Mouse (Mus musculus) gastrocnemius, adult 2 months (tissue): ENCODE measurements around the gene Nfe2l1. TPM values are rescaled to one million over a fixed set of nuclear protein-coding genes. Genes with fewer than 3 reads are reported as not detected.

Experiments
- DNase-seq: peaks from one replicate; pipeline ENCODE4 v3.0.0; 2022
- H3K27ac ChIP-seq: fragments of 200-600 bp; 2 replicates; pipeline ENCODE4 v1.8.1; 2022; ENCODE audit warnings: mild to moderate bottlenecking
- H3K4me3 ChIP-seq: fragments of 200-600 bp; 2 replicates; pipeline ENCODE4 v1.8.1; 2022; ENCODE audit warnings: mild to moderate bottlenecking, moderate library complexity
- CTCF ChIP-seq: fragments of 200-600 bp; IDR thresholded peaks from 2 replicates; pipeline ENCODE4 v1.8.1; 2022; ENCODE audit warnings: antibody characterized with exemption, mild to moderate bottlenecking, moderate library complexity
- intact Hi-C: fragments of 180-260 bp; cut with DNase I; formaldehyde crosslinking; loops from one replicate; pipeline ENCODE4 v1.15.1; 2025
- total RNA-seq, 2 experiments: library from RNA; stranded (reverse); gene quantifications; 2 replicates each; pipeline ENCODE4 v1.2.3; 2021

The Nfe2l1 gene
- total RNA-seq, 2 experiments from 2014 or later: 395 to 484 TPM

- intact Hi-C loops: no loop called here
These were observed 8.6 kb upstream of the Nfe2l1 start for GRCm38 (mm10) chr11:96838341-96838740.

GRCm38 (mm10) chr11:96837298-96837697 is 7.5 kb upstream of the Nfe2l1 start:
- peak; percentile 63 for DNase-seq
- intact Hi-C loops: no loop called here
- peak overlapping the region; percentile 84 for H3K27ac ChIP-seq
- TF ChIP-seq CTCF: peak; percentile 56
- H3K4me3 ChIP-seq: peak overlapping the region; percentile 16

More at GRCm38 (mm10) chr11:96838341-96838740, 8.6 kb upstream of the Nfe2l1 start:
- TF ChIP-seq CTCF: no peak
- no peak for DNase-seq
- Histone ChIP-seq H3K27ac (no peak overlapping the region), H3K4me3 (no peak overlapping the region)

DNA sequence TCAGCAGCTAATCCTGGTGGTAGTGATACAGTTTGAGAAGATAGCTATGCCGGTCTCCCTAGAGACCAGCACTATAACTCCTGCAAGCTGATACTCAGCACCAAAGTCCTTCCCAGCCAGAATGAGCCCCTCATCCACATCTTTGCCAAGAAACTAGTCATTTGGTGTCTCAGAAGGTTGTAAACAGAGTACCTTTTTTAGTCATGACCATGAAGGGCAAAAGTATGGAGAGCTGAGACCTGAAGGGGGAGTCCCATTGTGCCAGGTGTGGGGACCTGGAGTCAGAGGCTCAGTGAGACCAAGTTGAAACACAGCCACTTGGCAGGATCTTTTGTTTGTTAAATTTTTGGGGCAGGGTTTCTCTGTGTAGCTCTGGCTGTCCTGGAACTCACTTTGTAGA is 4.4 kb upstream of the Nfe2l1 start:
- Histone ChIP-seq H3K4me3 (no peak overlapping the region), H3K27ac (no peak overlapping the region)
- no peak for TF ChIP-seq CTCF
- intact Hi-C loops: no loop called here
- no peak for DNase-seq

- intact Hi-C loops: no loop called here
- DNase-seq: no peak
- no peak for TF ChIP-seq CTCF
- Histone ChIP-seq H3K4me3 (no peak overlapping the region), H3K27ac (no peak overlapping the region)
These were observed 3.2 kb upstream of the Nfe2l1 start for GRCm38 (mm10) chr11:96832973-96833372.

DNA sequence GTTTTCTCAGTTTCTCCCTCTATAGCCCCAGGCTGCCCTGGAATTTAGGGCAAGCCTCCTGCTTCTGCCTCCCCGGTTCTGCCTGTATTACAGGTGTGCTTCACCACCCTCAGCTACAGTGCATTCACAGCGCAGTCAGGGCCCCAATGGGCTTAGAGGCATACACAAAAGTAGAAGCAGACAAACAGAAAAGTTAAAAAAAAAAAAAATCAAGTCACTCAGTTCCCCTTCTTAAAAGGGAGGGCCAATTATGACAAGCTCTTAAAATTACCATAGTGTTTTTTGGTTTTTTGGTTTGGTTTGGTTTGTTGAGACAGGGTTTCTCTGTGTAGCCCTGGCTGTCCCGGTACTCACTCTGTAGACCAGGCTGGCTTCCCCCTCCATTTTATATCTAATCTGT is 2.8 kb upstream of the Nfe2l1 start:
- no peak for DNase-seq
- no peak overlapping the region for H3K27ac ChIP-seq
- no peak for TF ChIP-seq CTCF
- H3K4me3 ChIP-seq: no peak overlapping the region
- intact Hi-C loops: no loop called here

DNA sequence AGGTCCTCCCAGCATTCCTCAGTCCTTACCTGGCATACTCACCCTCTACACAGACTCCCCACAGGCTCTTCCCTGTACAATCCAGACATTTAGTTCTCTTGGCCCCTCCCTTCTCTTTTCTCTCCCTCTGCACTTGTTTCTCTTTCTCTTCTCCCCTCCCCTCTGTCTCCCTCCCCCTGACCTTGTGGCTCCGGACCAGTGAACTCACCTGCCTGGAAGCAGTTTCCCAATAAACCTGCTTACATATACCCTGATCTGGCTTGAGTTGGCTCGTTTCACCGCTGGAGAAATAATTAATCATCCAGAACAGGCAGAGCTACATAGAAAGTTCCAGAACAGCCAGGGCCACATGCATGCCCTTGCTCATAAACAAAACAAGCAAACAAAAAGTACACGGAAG is 1.7 kb upstream of the Nfe2l1 start:
- no peak for TF ChIP-seq CTCF
- Histone ChIP-seq H3K27ac (no peak overlapping the region), H3K4me3 (no peak overlapping the region)
- DNase-seq: no peak
- intact Hi-C loops: loop anchor here (2.0 kb wide), 1 partner anchor 55 kb away; the partner anchor contains the start of gene Snx11

GRCm38 (mm10) chr11:96830539-96831216 is 910 bp upstream of the Nfe2l1 start:
- no peak for TF ChIP-seq CTCF
- peak overlapping the region; percentile 94 for H3K4me3 ChIP-seq
- no peak for DNase-seq
- intact Hi-C loops: loop anchor here (2.0 kb wide), 1 partner anchor 54 kb away; the partner anchor contains the start of gene Snx11
- peak overlapping the region; percentile 99 for H3K27ac ChIP-seq

- TF ChIP-seq CTCF: no peak; the same call in 1 of the 2 replicates
- peak; percentile 95 for DNase-seq
- H3K4me3 ChIP-seq: peak overlapping the region; percentile 94
- intact Hi-C loops: no loop called here
- peak overlapping the region; percentile 99 for H3K27ac ChIP-seq
These were observed 360 bp downstream of the Nfe2l1 start for GRCm38 (mm10) chr11:96829403-96829812.

DNA sequence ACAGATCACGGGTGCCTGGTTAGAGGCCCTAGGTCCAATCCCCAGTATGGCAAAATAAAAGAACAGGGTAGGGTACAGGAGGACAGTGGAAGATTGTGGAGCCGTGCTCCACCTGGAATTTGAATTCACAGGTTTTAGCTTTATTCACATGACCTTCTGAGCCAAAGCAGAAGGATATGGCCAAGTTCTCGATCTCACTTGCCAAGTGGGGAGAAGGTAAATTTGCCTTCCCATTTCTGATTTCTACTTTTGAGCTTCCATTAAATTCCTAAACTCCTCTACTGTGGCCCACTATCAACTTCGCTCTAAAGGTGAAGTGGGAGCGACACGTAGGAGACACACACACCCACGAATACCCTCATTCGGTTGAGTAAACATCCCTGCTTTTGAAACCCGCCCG is 887 bp downstream of the Nfe2l1 start:
- peak overlapping the region; percentile 99 for H3K27ac ChIP-seq
- no peak for DNase-seq
- intact Hi-C loops: no loop called here
- H3K4me3 ChIP-seq: peak overlapping the region; percentile 94
- TF ChIP-seq CTCF: no peak

DNA sequence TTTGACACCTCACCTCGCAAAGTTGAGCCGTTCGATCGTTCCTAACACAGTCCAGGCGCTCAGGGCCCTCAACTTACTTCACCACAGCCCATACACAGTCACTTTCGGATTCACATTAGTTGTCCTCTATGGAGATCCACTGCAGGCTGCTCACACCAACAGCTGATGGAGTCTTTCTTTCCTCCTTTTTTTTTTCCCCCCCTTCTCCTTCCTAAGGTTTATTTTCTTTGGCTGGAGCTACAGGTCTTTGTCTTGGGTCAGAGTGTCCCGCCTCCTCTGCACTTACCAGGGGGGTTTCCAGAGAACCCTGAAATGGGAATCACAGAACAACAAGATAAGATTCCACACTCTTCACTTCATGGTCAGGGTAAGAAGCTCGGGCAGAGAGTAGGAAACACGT is 1.9 kb downstream of the Nfe2l1 start:
- DNase-seq: no peak
- Histone ChIP-seq H3K27ac (peak overlapping the region; percentile 99), H3K4me3 (peak overlapping the region; percentile 94)
- TF ChIP-seq CTCF: no peak
- intact Hi-C loops: no loop called here

DNA sequence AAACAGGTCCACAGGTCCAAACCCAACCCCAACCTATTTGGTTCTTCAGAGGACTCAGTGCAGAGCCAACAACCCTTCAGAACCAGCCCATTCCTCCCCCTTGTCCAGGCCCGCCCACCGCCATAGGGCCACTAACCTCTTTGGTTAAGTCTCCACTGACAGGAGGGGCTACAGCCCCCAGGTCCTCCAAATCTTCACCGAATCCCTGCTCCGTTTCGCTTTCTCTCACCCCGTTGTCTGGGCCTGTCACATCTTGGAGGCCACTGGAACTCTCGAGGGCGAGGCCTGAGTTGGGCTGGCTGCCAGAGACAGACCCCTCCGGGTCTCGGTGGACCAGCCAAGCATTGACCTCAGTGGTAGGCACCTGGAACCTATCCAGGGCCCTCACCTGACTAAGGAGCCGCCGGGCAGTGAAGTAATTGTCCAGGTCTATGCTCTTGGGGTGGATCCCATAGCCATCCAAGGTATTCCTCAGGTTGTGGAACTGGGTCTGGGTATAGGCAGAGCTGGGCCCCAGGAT is 2.6 kb downstream of the Nfe2l1 start:
- intact Hi-C loops: no loop called here
- peak; percentile 54 for DNase-seq
- Histone ChIP-seq H3K27ac (peak overlapping the region; percentile 99), H3K4me3 (peak overlapping the region; percentile 94)
- no peak for TF ChIP-seq CTCF

- no peak for TF ChIP-seq CTCF
- peak overlapping the region; percentile 94 for H3K4me3 ChIP-seq
- peak overlapping the region; percentile 99 for H3K27ac ChIP-seq
- DNase-seq: peak; percentile 50
- intact Hi-C loops: no loop called here
These were observed 3.3 kb downstream of the Nfe2l1 start for GRCm38 (mm10) chr11:96826481-96826880.

- peak overlapping the region; percentile 94 for H3K4me3 ChIP-seq
- peak; percentile 95 for DNase-seq
- H3K27ac ChIP-seq: peak overlapping the region; percentile 99
- no peak for TF ChIP-seq CTCF
- intact Hi-C loops: loop anchor here (5.0 kb wide), 1 partner anchor 38 kb away; the partner anchor contains the start of gene Cbx1
These were observed 4.8 kb downstream of the Nfe2l1 start for GRCm38 (mm10) chr11:96824783-96825495.
